Mouse (Mus musculus) lung, embryonic 14.5 days (tissue): ENCODE data around the gene Bri3bp. TPM values are rescaled to one million over a fixed set of nuclear protein-coding genes. Genes with fewer than 3 reads are reported as not detected.
"Not testable (repeated sequence)": the region's sequence is repeated elsewhere in the genome, so short reads cannot be mapped to it uniquely, and the experiment has no call there.

ENCODE experiments used
- ATAC-seq: fragments of 200-750 bp; cut with Nextera tagmentation; 2 replicates; pipeline ENCODE4 v1.8.0; 2017; ENCODE audit warnings: mild to moderate bottlenecking, moderate TSS enrichment, moderate library complexity; ENCODE audit not compliant: insufficient read depth
- DNase-seq: peaks from one replicate; pipeline ENCODE4 v3.0.0-alpha.2; 2015
- H3K27ac ChIP-seq: fragments of 300-500 bp; sonication (generic); 2 replicates; pipeline ENCODE4 v1.5.1; 2014; ENCODE audit warnings: low read depth, mild to moderate bottlenecking, moderate library complexity
- H3K27me3 ChIP-seq: fragments of 300-500 bp; sonication (generic); 2 replicates; pipeline ENCODE4 v1.6.1; 2014; ENCODE audit warnings: low read length, control low read depth; ENCODE audit not compliant: insufficient read depth
- H3K36me3 ChIP-seq: fragments of 300-500 bp; sonication (generic); 2 replicates; pipeline ENCODE4 v1.6.1; 2014; ENCODE audit warnings: control low read depth; ENCODE audit not compliant: insufficient read depth
- H3K4me1 ChIP-seq: fragments of 300-500 bp; sonication (generic); 2 replicates; pipeline ENCODE4 v1.6.1; 2014; ENCODE audit warnings: antibody characterized with exemption, control low read depth; ENCODE audit not compliant: insufficient read depth
- H3K4me2 ChIP-seq: fragments of 300-500 bp; sonication (generic); 2 replicates; pipeline ENCODE4 v1.6.1; 2014; ENCODE audit warnings: mild to moderate bottlenecking
- H3K4me3 ChIP-seq: fragments of 300-500 bp; sonication (generic); 2 replicates; pipeline ENCODE4 v1.5.1; 2014; ENCODE audit warnings: low read depth, low read length
- H3K9ac ChIP-seq: fragments of 300-500 bp; sonication (generic); 2 replicates; pipeline ENCODE4 v1.6.1; 2014
- H3K9me3 ChIP-seq: fragments of 300-500 bp; sonication (generic); 2 replicates; pipeline ENCODE4 v1.6.1; 2016; ENCODE audit warnings: low read depth, low read length, control low read depth
- CTCF ChIP-seq: IDR thresholded peaks from 2 replicates; pipeline ENCODE4 v1.5.1; 2016; ENCODE audit warnings: antibody characterized with exemption, low read depth
- WGBS: fragments of 180-500 bp; shearing (Covaris S2); extraction: QIAGEN DNeasy Blood & Tissue Kit; methylation state at CpG from one replicate; pipeline ENCODE4 v1.1.7; 2014; 5-methylcytosine and 5-hydroxymethylcytosine counted together
- polyA plus RNA-seq: library from polyadenylated mRNA; unstranded; fragments of >200 nt; fragmentation: Nextera tagmentation; extraction: Ambion mirVana; gene quantifications from 2 replicates; pipeline ENCODE4 v1.2.1, GENCODE M21; 2014

The Bri3bp gene
- polyA plus RNA-seq, 1 experiment from 2014 or later: 37.9 TPM

DNA sequence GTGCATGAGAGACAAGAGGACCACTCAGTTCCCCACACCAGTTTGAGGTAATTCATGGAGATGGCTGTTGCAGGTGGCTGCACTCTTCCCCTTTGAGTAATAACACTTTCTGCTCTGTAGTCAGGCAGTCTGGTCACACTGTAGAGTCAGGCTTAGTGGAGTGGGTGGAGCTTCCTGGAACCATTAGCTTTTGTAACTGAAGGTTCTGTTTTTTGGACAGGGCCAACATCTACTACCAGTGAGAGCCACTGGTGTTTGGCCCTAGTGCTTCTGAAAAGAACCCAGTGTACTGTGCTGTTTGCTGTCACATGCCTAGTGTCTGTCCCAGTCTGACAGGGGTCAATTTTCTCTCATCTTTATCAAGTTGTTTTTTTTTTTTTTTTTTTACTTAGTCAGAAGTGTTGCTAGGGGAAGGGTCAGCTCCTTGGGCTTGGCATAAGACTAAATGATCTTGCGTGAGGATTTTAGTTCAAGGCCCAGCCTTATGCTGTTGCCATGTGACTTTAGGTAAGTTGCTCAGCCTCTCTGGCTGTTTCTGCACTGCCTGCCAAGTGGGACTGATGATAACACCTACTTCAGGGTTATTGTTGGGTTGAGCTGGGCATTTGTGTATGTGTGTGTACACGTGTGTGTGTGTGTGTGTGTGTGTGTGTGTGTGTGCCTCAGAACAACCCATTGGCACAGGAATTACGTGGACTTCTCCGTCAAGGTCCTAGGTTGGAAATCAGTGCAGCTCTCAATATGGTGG, 43.8 kb downstream of the Bri3bp start:
- H3K4me3 ChIP-seq: no peak overlapping the region
- H3K4me1 ChIP-seq: no peaks in the 10 kb centered on the region
- no peak for ATAC-seq
- H3K9ac ChIP-seq: no peak overlapping the region
- H3K36me3 ChIP-seq: peaks cover 31% of the 10 kb centered on the region; the same call in 1 of the 2 replicates
- H3K27me3 ChIP-seq: no peaks in the 10 kb centered on the region
- H3K4me2 ChIP-seq: no peak overlapping the region
- no peak for DNase-seq
- H3K27ac ChIP-seq: no peak overlapping the region
- no peaks in the 10 kb centered on the region for H3K9me3 ChIP-seq
- 91% methylated on average over 4 of the region's 4 CpGs for WGBS
- no peak for TF ChIP-seq CTCF

DNA sequence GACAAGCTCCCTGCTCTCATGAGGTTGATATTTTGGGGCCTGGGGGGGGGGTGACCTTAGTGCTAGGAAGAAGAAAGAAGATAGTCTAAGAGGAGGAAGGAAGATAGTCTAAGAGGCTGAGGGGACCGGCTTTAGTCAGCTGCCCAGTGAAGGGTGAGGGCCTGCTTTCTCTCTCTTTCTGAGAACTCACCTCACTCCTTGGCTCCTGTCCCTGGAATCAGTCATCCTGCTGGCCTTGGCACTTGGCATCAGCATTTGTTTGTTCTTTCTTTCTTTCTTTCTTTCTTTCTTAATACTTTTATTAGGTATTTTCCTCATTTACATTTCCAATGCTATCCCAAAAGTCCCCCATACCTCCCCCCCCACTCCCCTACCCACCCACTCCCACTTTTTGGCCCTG, 44.7 kb downstream of the Bri3bp start:
- 100% methylated on average over 1 of the region's 1 CpGs for WGBS
- peaks cover 35% of the 10 kb centered on the region; the same call in 1 of the 2 replicates for H3K36me3 ChIP-seq

DNA sequence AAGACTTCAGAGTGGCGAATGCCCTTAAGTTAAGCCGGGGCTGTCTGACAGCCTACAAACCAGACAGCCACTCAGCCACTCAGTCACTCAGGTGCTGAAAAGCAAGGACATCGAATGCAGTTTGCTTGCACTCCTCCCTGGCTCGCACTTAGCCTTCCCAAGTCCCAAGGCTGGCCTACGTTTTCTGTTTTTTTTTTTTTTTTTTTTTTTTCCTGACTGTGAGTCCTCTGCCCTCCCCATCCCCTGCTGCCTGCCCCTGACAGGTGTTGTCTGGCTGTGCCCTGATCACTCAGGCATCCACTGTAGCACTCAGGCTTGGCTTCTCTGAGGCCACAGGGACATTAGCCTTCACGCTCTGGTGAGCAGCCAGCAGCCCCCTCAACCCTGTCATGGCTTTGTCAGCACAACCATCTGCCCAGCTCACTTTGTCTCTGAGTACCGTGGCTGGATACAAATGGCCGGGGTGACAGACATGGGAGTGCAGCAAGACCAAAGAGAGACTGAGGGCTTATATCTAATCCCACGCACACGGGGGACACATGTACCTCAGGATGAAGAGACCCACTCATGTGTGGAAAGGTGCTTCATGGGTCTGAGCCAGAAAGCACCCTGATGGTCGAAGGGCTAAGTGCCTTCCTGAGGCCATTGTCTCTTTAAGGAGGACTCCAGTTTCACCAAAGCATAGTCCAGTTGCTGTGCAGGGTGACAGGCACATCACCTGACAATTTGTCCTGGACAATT, 46.2 kb downstream of the Bri3bp start:
- DNase-seq (no peak), ATAC-seq (no peak)
- Histone ChIP-seq H3K4me2 (no peak overlapping the region), H3K4me3 (no peak overlapping the region), H3K36me3 (peaks cover 39% of the 10 kb centered on the region; the same call in 1 of the 2 replicates), H3K9ac (no peak overlapping the region), H3K27me3 (no peaks in the 10 kb centered on the region), H3K4me1 (no peaks in the 10 kb centered on the region), H3K9me3 (no peaks in the 10 kb centered on the region), H3K27ac (no peak overlapping the region)
- WGBS: 79% methylated on average over 11 of the region's 11 CpGs
- no peak for TF ChIP-seq CTCF

More for the DNA sequence above, 44.7 kb downstream of the Bri3bp start:
- Histone ChIP-seq H3K27ac (no peak overlapping the region), H3K27me3 (no peaks in the 10 kb centered on the region), H3K9me3 (no peaks in the 10 kb centered on the region), H3K4me2 (no peak overlapping the region), H3K4me1 (no peaks in the 10 kb centered on the region), H3K9ac (no peak overlapping the region), H3K4me3 (no peak overlapping the region)
- ATAC-seq (no peak), DNase-seq (no peak)
- TF ChIP-seq CTCF: no peak

DNA sequence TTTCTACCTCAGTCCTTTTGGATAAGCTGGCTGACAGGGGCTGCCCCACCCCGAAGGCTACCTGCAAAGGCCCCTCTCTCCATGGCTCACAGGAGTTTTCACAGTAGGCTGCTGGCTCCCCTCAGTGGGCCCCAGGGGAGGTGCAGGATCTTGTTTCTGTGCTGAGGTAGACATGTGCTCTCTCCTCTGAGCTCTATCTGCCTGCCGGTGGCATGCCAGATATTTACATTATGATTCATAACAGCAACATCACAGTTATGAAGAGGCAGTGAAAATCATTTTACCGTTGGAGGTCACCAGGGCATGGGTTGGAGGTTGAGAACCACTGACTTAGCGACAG, 46.7 kb downstream of the Bri3bp start:
- Histone ChIP-seq H3K9me3 (no peaks in the 10 kb centered on the region), H3K4me2 (no peak overlapping the region), H3K4me1 (no peaks in the 10 kb centered on the region), H3K27me3 (no peaks in the 10 kb centered on the region), H3K27ac (no peak overlapping the region), H3K36me3 (peaks cover 34% of the 10 kb centered on the region; the same call in 1 of the 2 replicates), H3K4me3 (no peak overlapping the region), H3K9ac (no peak overlapping the region)
- 49% methylated on average over 4 of the region's 4 CpGs for WGBS
- no peak for TF ChIP-seq CTCF
- DNase-seq (no peak), ATAC-seq (no peak)

DNA sequence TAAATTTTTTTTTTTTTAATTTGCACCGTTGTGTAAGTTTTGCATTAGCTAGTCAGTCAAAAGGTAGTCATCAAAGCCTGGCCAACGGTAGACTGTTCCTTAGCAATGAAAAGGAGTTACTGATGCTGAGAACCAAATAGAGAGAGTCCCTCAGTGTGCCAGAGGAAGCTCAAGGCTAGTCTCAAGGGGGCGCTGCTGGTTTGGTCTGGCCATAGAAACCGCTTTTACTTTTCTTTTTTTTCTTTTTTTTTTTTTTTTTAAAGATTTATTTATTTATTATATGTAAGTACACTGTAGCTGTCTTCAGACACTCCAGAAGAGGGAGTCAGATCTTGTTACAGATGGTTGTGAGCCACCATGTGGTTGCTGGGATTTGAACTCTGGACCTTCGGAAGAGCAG, 47.6 kb downstream of the Bri3bp start:
- not testable (repeated sequence) for DNase-seq, H3K4me1 ChIP-seq, H3K9me3 ChIP-seq, H3K27me3 ChIP-seq, H3K9ac ChIP-seq, H3K4me2 ChIP-seq, H3K4me3 ChIP-seq, ATAC-seq, H3K27ac ChIP-seq
- peaks cover 26% of the 10 kb centered on the region; the same call in 1 of the 2 replicates for H3K36me3 ChIP-seq
- WGBS: 86% methylated on average over 5 of the region's 5 CpGs

DNA sequence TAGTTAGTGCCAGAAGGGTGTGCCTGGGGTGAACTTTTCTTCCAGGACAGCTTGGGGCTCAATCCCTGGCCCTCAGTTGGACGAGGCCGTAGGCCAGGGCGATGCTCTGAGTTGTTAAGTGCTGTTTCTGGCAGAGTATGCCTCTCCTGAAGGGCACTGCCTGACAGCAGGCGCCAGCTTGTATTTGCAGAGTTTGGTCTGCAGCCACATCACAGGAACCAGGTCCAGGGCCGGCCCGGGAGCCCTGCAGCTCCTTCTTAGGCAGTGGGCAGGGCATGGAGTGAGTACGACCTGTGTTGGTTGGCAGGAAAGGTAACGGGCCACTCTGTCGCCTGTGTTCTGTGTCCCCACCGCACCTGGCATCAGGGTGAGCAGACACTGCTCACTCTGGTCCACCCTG, 49.7 kb downstream of the Bri3bp start:
- DNase-seq: no peak
- Histone ChIP-seq H3K36me3 (peaks cover 33% of the 10 kb centered on the region; the same call in 1 of the 2 replicates), H3K4me1 (no peaks in the 10 kb centered on the region), H3K4me3 (no peak overlapping the region), H3K27me3 (no peaks in the 10 kb centered on the region), H3K9me3 (no peaks in the 10 kb centered on the region), H3K4me2 (no peak overlapping the region), H3K27ac (no peak overlapping the region), H3K9ac (no peak overlapping the region)
- no peak for ATAC-seq
- no peak for TF ChIP-seq CTCF
- 89% methylated on average over 10 of the region's 10 CpGs for whole genome bisulfite sequencing

DNA sequence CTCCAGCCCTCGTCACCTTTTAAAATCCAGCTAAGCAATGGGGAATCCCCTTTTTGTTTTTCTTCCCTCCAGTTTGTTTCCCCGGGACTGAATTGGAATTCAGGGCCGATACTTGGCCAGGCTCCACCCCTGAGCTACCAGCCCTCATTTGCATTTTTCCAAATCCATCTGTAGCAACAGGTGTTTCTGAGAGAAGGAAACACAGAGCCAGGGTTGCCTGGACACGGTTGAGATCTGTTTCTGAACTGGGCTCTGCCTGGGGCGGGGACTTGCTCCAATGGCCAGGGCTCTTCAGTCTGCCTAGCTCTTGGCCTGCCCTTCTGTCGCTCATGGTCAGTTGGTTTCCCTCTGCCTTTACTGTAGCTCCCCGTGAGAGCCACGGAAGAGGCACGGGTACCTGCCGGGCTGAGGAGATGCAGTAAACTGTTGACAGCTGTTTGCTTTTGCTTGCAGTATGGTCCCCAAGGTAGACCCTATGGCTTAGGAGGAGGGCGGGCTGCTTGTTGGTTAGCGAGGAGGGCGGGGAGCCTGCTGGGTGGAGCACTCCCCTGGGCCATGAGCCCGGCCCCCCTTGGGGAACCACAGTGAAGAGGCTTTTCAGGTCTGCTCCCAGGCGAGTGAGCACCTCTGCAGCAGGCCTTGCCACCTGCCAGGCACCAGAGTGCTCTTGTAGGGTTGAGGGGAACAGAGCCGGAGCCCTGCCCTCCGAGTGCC, 51.2 kb downstream of the Bri3bp start:
- no peaks in the 10 kb centered on the region for H3K9me3 ChIP-seq
- no peak for ATAC-seq
- no peak overlapping the region for H3K4me3 ChIP-seq
- peaks cover 33% of the 10 kb centered on the region; the same call in 1 of the 2 replicates for H3K36me3 ChIP-seq
- WGBS: 69% methylated on average over 17 of the region's 17 CpGs
- no peak for TF ChIP-seq CTCF
- no peak overlapping the region for H3K27ac ChIP-seq
- H3K9ac ChIP-seq: no peak overlapping the region
- no peaks in the 10 kb centered on the region for H3K4me1 ChIP-seq
- no peak for DNase-seq
- no peaks in the 10 kb centered on the region for H3K27me3 ChIP-seq
- H3K4me2 ChIP-seq: no peak overlapping the region
